Mouse (Mus musculus) mouse embryonic stem cell (cell line): ENCODE measurements at regions not wholly inside any gene's neighbourhood (a gene's known extent, or its start where the extent isn't known, plus 50 kb on each side); places are given as distances from the start of the nearest gene placed in this dataset.

Experiments
- in situ Hi-C, 2 experiments: fragments of 300-500 bp; cut with MboI; formaldehyde crosslinking; loops; 1 replicate in 1 of 2; 3 replicates in 1 of 2; pipeline ENCODE4 v1.14.3; 2019 to 2020; ENCODE audit warnings: low sequenced_read_pairs in 2 of 2, low pct_unique_long_range_greater_than_20kb in 1 of 2, mixed read lengths in 1 of 2; ENCODE audit not compliant: unreplicated experiment in 1 of 2

- in situ Hi-C loops: no loop called here
Observed at GRCm38 (mm10) chr15:30029257-30029899, 143.0 kb upstream of the Ctnnd2 start.

GRCm38 (mm10) chr15:30035367-30035766, 137.0 kb upstream of the Ctnnd2 start:
- in situ Hi-C loops: loop anchor here in 1 of 2 experiments (10.0 kb wide), 1 partner anchor 209 kb away; no protein-coding TSS in a partner anchor

- in situ Hi-C loops: loop anchor here in 1 of 2 experiments (25.0 kb wide), 1 partner anchor 111 kb away; the partner anchor contains the start of gene Ctnnd2
Observed at GRCm38 (mm10) chr15:30050851-30051250, 121.5 kb upstream of the Ctnnd2 start.

GRCm38 (mm10) chr15:30059808-30060207, 112.6 kb upstream of the Ctnnd2 start:
- in situ Hi-C loops: loop anchor here in 1 of 2 experiments (25.0 kb wide), 1 partner anchor 102 kb away; the partner anchor contains the start of gene Ctnnd2

- in situ Hi-C loops: loop anchor here in 1 of 2 experiments (25.0 kb wide), 1 partner anchor 102 kb away; the partner anchor contains the start of gene Ctnnd2
Observed at GRCm38 (mm10) chr15:30060505-30061342, 111.7 kb upstream of the Ctnnd2 start.

GRCm38 (mm10) chr15:30071668-30072067, 100.7 kb upstream of the Ctnnd2 start:
- in situ Hi-C loops: loop anchor here in 1 of 2 experiments (25.0 kb wide), 1 partner anchor 91 kb away; the partner anchor contains the start of gene Ctnnd2

GRCm38 (mm10) chr15:30072301-30072700, 100.1 kb upstream of the Ctnnd2 start:
- in situ Hi-C loops: loop anchor here in 1 of 2 experiments (25.0 kb wide), 1 partner anchor 90 kb away; the partner anchor contains the start of gene Ctnnd2

GRCm38 (mm10) chr15:30087120-30087519, 85.3 kb upstream of the Ctnnd2 start:
- in situ Hi-C loops: no loop called here

- in situ Hi-C loops: no loop called here
Observed at GRCm38 (mm10) chr15:30122061-30122460, 50.3 kb upstream of the Ctnnd2 start.
